ENCODE assay signal across 8 mouse cellular contexts in genomic region chr5:139380385-139381248, GRCm38 (mm10). TPM values are rescaled to one million over a fixed set of nuclear protein-coding genes. Genes with fewer than 3 reads are reported as not detected.
A peak's percentile ranks its signal among the peaks of the same experiment; 100 is the strongest.
DNase-seq lines count a peak whose midpoint lies in the region; ATAC-seq lines count a peak whose summit lies in the region.

No protein-coding gene starts in this region.

- no peaks in the 10 kb centered on the region for H3K27me3 ChIP-seq in heart, embryonic 13.5 days (replicated peaks)
- H3K27me3 ChIP-seq in liver, embryonic 12.5 days (replicated peaks), result no peaks in the 10 kb centered on the region
- no peaks in the 10 kb centered on the region for H3K27me3 ChIP-seq in splenic B cell, adult 2 months (ENCODE audit: control insufficient read depth, insufficient read depth, low read length, poor library complexity, severe bottlenecking)

- no peaks in the 10 kb centered on the region; the same call in 1 of the 2 replicates for H3K36me3 ChIP-seq in heart, embryonic 13.5 days
- H3K36me3 ChIP-seq in liver, embryonic 12.5 days, result peaks cover 22% of the 10 kb centered on the region
- no peaks in the 10 kb centered on the region for H3K36me3 ChIP-seq in splenic B cell, adult 2 months (ENCODE audit: control insufficient read depth, insufficient read depth, low read length, poor library complexity, severe bottlenecking)

- peak overlapping the region; percentile 78 for H3K4me2 ChIP-seq in heart, embryonic 13.5 days
- peak overlapping the region; percentile 91 for H3K4me2 ChIP-seq in liver, embryonic 12.5 days

- WGBS in heart, embryonic 13.5 days, result 1% methylated on average over 72 of the region's 73 CpGs
- under 1% methylated on average over 73 of the region's 73 CpGs for WGBS in liver, embryonic 12.5 days (ENCODE audit: insufficient replicate concordance)

- peak overlapping the region; percentile 96 for H3K27ac ChIP-seq in brown adipose tissue, adult 24 weeks (replicated peaks; ENCODE audit: low read depth, low read length)
- H3K27ac ChIP-seq in heart, embryonic 13.5 days (replicated peaks), result peak overlapping the region; percentile 96
- peak overlapping the region; percentile 100 for H3K27ac ChIP-seq in liver, embryonic 12.5 days

- peak overlapping the region; percentile 96 for H3K4me3 ChIP-seq in brown adipose tissue, adult 24 weeks (ENCODE audit: insufficient read depth, low read depth, low read length)
- peak overlapping the region; percentile 73 for H3K4me3 ChIP-seq in heart, embryonic 13.5 days
- H3K4me3 ChIP-seq in liver, embryonic 12.5 days, result peak overlapping the region; percentile 78

- peaks cover 64% of the 10 kb centered on the region for H3K4me1 ChIP-seq in brown adipose tissue, adult 24 weeks (ENCODE audit: control insufficient read depth, insufficient read depth, insufficient read length, low read length)
- peaks cover 95% of the 10 kb centered on the region for H3K4me1 ChIP-seq in heart, embryonic 13.5 days
- H3K4me1 ChIP-seq in liver, embryonic 12.5 days, result peaks cover 95% of the 10 kb centered on the region

- H3K9ac ChIP-seq in heart, embryonic 13.5 days, result peak overlapping the region; percentile 88
- H3K9ac ChIP-seq in liver, embryonic 12.5 days, result peak overlapping the region; percentile 83

- peak; percentile 78 for DNase-seq in A20 (ENCODE audit: low read depth, low spot score)
- peak; percentile 99 for DNase-seq in kidney, postnatal 10 days
- peak; percentile 75 for DNase-seq in naive thymus-derived CD4-positive, alpha-beta T cell, adult 2 months (ENCODE audit: low read depth)
- peak; percentile 85 for DNase-seq in splenic B cell, adult 2 months (ENCODE audit: low read depth, low spot score)

- peak; percentile 69 for ATAC-seq in erythroid progenitor cell, adult 5-6 weeks (replicated peaks; ENCODE audit: low FRiP score, poor library complexity, severe bottlenecking)
- peak; percentile 83 for ATAC-seq in heart, embryonic 13.5 days (ENCODE audit: extremely low read depth, insufficient number of reproducible peaks, low FRiP score, low TSS enrichment)
- ATAC-seq in liver, embryonic 12.5 days, result peak; percentile 71

- H3K9me3 ChIP-seq in heart, embryonic 13.5 days, result no peaks in the 10 kb centered on the region
- no peaks in the 10 kb centered on the region for H3K9me3 ChIP-seq in liver, embryonic 12.5 days (replicated peaks)

RNA-seq across cellular contexts. Expression of gene Gpr146, which starts 3.1 kb away (rescaled TPM):
- 18.1 and 19.7 TPM in 2 replicates for polyA plus RNA-seq in brown adipose tissue, adult 24 weeks (2012; ENCODE audit: insufficient read depth, insufficient read length, missing spikeins)
- total RNA-seq in erythroid progenitor cell, adult 5-6 weeks (2015; ENCODE audit: low replicate concordance), result 34.0 and 38.9 TPM in 2 replicates
- 37.8 and 43.8 TPM in 2 replicates for total RNA-seq in erythroid progenitor cell, adult 5-6 weeks (2017; ENCODE audit: low replicate concordance)
- 7.0 and 8.8 TPM in 2 replicates for polyA plus RNA-seq in heart, embryonic 13.5 days (2015; fragmentation: Nextera tagmentation; extraction: Ambion mirVana)
- 18.3 and 19.3 TPM in 2 replicates for polyA plus RNA-seq in liver, embryonic 12.5 days (2016; fragmentation: Nextera tagmentation; extraction: Ambion mirVana)

RNA-seq across cellular contexts. Expression of gene C130050O18Rik, which starts 24.5 kb away (rescaled TPM):
- polyA plus RNA-seq in brown adipose tissue, adult 24 weeks (2012; ENCODE audit: insufficient read depth, insufficient read length, missing spikeins), result 1.3 TPM in 1 of 2 replicates, not detected in the other
- 2.9 TPM in 1 of 2 replicates, not detected in the other for total RNA-seq in erythroid progenitor cell, adult 5-6 weeks (2015; ENCODE audit: low replicate concordance)
- 0.26 TPM in 1 of 2 replicates, not detected in the other for total RNA-seq in erythroid progenitor cell, adult 5-6 weeks (2017; ENCODE audit: low replicate concordance)
- polyA plus RNA-seq in heart, embryonic 13.5 days (2015; fragmentation: Nextera tagmentation; extraction: Ambion mirVana), result 0.24 and 0.34 TPM in 2 replicates
- 0.72 and 0.75 TPM in 2 replicates for polyA plus RNA-seq in liver, embryonic 12.5 days (2016; fragmentation: Nextera tagmentation; extraction: Ambion mirVana)

RNA-seq across cellular contexts. Expression of gene Cyp2w1, which starts 28.2 kb away (rescaled TPM):
- not detected in 2 replicates for polyA plus RNA-seq in brown adipose tissue, adult 24 weeks (2012; ENCODE audit: insufficient read depth, insufficient read length, missing spikeins)
- total RNA-seq in erythroid progenitor cell, adult 5-6 weeks (2015; ENCODE audit: low replicate concordance), result not detected in 2 replicates
- not detected in 2 replicates for total RNA-seq in erythroid progenitor cell, adult 5-6 weeks (2017; ENCODE audit: low replicate concordance)
- not detected in 2 replicates for polyA plus RNA-seq in heart, embryonic 13.5 days (2015; fragmentation: Nextera tagmentation; extraction: Ambion mirVana)
- not detected in 2 replicates for polyA plus RNA-seq in liver, embryonic 12.5 days (2016; fragmentation: Nextera tagmentation; extraction: Ambion mirVana)

RNA-seq across cellular contexts. Expression of gene Cox19, which starts 29.4 kb away (rescaled TPM):
- 250 and 278 TPM in 2 replicates for polyA plus RNA-seq in brown adipose tissue, adult 24 weeks (2012; ENCODE audit: insufficient read depth, insufficient read length, missing spikeins)
- 8.8 and 11.9 TPM in 2 replicates for total RNA-seq in erythroid progenitor cell, adult 5-6 weeks (2015; ENCODE audit: low replicate concordance)
- 5.3 and 29.0 TPM in 2 replicates for total RNA-seq in erythroid progenitor cell, adult 5-6 weeks (2017; ENCODE audit: low replicate concordance)
- polyA plus RNA-seq in heart, embryonic 13.5 days (2015; fragmentation: Nextera tagmentation; extraction: Ambion mirVana), result 68.4 and 75.8 TPM in 2 replicates
- 72.3 and 73.8 TPM in 2 replicates for polyA plus RNA-seq in liver, embryonic 12.5 days (2016; fragmentation: Nextera tagmentation; extraction: Ambion mirVana)

RNA-seq across cellular contexts. Expression of gene Gper1, which starts 42.3 kb away (rescaled TPM):
- polyA plus RNA-seq in brown adipose tissue, adult 24 weeks (2012; ENCODE audit: insufficient read depth, insufficient read length, missing spikeins), result 1.8 TPM in 1 of 2 replicates, not detected in the other
- not detected in 2 replicates for total RNA-seq in erythroid progenitor cell, adult 5-6 weeks (2015; ENCODE audit: low replicate concordance)
- not detected in 2 replicates for total RNA-seq in erythroid progenitor cell, adult 5-6 weeks (2017; ENCODE audit: low replicate concordance)
- polyA plus RNA-seq in heart, embryonic 13.5 days (2015; fragmentation: Nextera tagmentation; extraction: Ambion mirVana), result 0.90 and 1.2 TPM in 2 replicates
- 0.39 and 0.51 TPM in 2 replicates for polyA plus RNA-seq in liver, embryonic 12.5 days (2016; fragmentation: Nextera tagmentation; extraction: Ambion mirVana)

Comparison
In these comparisons a context has a peak if more than half of its experiments do, and no peak if none do; other contexts are left out.
1. Peak in every context shown above with its lines: DNase-seq, ATAC-seq, H3K4me3 ChIP-seq and H3K27ac ChIP-seq.